Mouse (Mus musculus) embryonic facial prominence, embryonic 12.5 days (tissue): ENCODE results near the gene Cdc42ep5. TPM values are rescaled to one million over a fixed set of nuclear protein-coding genes. Genes with fewer than 3 reads are reported as not detected.
A peak's percentile ranks its signal among the peaks of the same experiment; 100 is the strongest.

Source experiments
- ATAC-seq: fragments of 200-750 bp; cut with Nextera tagmentation; 2 replicates; pipeline ENCODE4 v1.8.0; 2017; ENCODE audit not compliant: insufficient number of reproducible peaks, insufficient read depth, low FRiP score, low TSS enrichment
- H3K27ac ChIP-seq: fragments of 300-500 bp; sonication (generic); 2 replicates; pipeline ENCODE4 v1.5.1; 2016; ENCODE audit warnings: mild to moderate bottlenecking
- H3K27me3 ChIP-seq: fragments of 300-500 bp; sonication (generic); 2 replicates; pipeline ENCODE4 v1.6.1; 2016; ENCODE audit warnings: mild to moderate bottlenecking, moderate library complexity
- H3K36me3 ChIP-seq: fragments of 300-500 bp; sonication (generic); 2 replicates; pipeline ENCODE4 v1.6.1; 2016; ENCODE audit warnings: mild to moderate bottlenecking
- H3K4me1 ChIP-seq: fragments of 300-500 bp; sonication (generic); 2 replicates; pipeline ENCODE4 v1.6.1; 2016
- H3K4me2 ChIP-seq: fragments of 300-500 bp; sonication (generic); replicated peaks from 2 replicates; pipeline ENCODE4 v1.6.1; 2016; ENCODE audit warnings: mild to moderate bottlenecking, moderate library complexity
- H3K4me3 ChIP-seq: fragments of 300-500 bp; sonication (generic); 2 replicates; pipeline ENCODE4 v1.5.1; 2016; ENCODE audit warnings: mild to moderate bottlenecking
- H3K9ac ChIP-seq: fragments of 300-500 bp; sonication (generic); 2 replicates; pipeline ENCODE4 v1.6.1; 2016; ENCODE audit warnings: mild to moderate bottlenecking, moderate library complexity
- H3K9me3 ChIP-seq: fragments of 300-500 bp; sonication (generic); 2 replicates; pipeline ENCODE4 v1.6.1; 2016; ENCODE audit warnings: mild to moderate bottlenecking, moderate library complexity
- WGBS: fragments of 180-500 bp; shearing (Covaris S2); methylation state at CpG from one replicate; pipeline ENCODE4 v1.1.7; 2016; 5-methylcytosine and 5-hydroxymethylcytosine counted together
- polyA plus RNA-seq: library from polyadenylated mRNA; unstranded; fragments of >200 nt; fragmentation: Nextera tagmentation; extraction: Ambion mirVana; gene quantifications from 2 replicates; pipeline ENCODE4 v1.2.1, GENCODE M21; 2016

Cdc42ep5 gene
- polyA plus RNA-seq, 1 experiment from 2014 or later, result 54.8 TPM

DNA sequence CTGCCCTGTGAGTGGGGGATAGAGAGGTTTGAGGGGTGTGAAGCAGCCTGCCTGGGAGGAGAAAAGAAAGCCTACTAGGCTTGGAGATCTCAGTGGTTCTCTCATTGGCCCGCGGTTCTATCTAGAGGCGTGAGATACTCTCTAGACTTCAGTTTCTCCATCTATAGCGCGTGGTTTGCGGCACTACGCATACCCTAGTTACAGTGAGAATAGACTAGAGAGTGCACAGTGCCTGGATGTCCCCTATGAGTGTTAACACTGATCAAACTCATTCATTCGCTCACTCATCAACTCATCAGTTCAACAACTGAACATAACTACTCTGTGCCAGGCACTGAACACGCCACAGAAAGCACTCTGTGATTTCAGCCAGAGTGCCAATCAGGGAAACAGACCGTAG is 41.9 kb downstream of the Cdc42ep5 start:
- ATAC-seq, result no peak
- Histone ChIP-seq H3K27me3 (peaks cover 26% of the 10 kb centered on the region), H3K4me1 (peaks cover 19% of the 10 kb centered on the region), H3K9me3 (no peaks in the 10 kb centered on the region), H3K36me3 (no peaks in the 10 kb centered on the region), H3K27ac (no peak overlapping the region), H3K4me3 (no peak overlapping the region), H3K9ac (no peak overlapping the region), H3K4me2 (no peak overlapping the region)
- WGBS, result 85% methylated on average over 10 of the region's 10 CpGs

DNA sequence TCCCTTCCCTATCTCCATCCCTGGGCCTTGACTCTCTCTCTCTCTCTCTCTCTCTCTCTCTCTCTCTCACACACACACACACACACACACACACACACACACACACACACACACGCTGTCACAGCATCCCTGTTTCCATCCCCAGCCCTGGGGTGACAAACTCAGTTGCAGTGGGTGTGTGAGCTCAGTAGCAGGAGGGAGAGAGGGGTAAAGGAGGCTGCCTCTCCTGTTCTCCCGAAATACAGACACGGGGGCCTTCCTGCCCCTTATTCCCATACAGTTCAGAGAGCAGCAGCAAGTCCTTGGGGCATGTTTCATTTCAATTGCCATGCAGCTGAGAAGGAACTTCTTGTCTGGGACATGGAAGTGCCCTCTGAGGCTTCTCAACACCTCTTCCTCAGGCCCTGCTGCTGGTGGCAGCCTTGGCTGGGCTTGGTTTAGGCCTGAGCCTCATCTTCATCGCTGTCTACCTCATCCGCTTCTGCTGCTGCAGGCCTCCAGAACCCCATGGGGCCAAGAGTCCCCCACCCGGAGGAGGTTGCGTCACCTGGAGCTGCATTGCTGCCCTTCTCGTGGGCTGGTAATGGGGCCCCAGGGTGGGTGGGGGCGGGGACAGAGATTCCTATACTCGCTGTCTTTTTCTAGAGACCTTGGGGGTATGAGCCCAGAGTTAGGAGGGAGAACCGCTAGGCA is 42.4 kb downstream of the Cdc42ep5 start:
- Histone ChIP-seq H3K9me3 (no peaks in the 10 kb centered on the region), H3K4me1 (peaks cover 19% of the 10 kb centered on the region), H3K27ac (no peak overlapping the region), H3K36me3 (no peaks in the 10 kb centered on the region), H3K9ac (no peak overlapping the region), H3K4me2 (no peak overlapping the region), H3K4me3 (no peak overlapping the region), H3K27me3 (peaks cover 26% of the 10 kb centered on the region)
- 43% methylated on average over 11 of the region's 11 CpGs for WGBS
- no peak for ATAC-seq

DNA sequence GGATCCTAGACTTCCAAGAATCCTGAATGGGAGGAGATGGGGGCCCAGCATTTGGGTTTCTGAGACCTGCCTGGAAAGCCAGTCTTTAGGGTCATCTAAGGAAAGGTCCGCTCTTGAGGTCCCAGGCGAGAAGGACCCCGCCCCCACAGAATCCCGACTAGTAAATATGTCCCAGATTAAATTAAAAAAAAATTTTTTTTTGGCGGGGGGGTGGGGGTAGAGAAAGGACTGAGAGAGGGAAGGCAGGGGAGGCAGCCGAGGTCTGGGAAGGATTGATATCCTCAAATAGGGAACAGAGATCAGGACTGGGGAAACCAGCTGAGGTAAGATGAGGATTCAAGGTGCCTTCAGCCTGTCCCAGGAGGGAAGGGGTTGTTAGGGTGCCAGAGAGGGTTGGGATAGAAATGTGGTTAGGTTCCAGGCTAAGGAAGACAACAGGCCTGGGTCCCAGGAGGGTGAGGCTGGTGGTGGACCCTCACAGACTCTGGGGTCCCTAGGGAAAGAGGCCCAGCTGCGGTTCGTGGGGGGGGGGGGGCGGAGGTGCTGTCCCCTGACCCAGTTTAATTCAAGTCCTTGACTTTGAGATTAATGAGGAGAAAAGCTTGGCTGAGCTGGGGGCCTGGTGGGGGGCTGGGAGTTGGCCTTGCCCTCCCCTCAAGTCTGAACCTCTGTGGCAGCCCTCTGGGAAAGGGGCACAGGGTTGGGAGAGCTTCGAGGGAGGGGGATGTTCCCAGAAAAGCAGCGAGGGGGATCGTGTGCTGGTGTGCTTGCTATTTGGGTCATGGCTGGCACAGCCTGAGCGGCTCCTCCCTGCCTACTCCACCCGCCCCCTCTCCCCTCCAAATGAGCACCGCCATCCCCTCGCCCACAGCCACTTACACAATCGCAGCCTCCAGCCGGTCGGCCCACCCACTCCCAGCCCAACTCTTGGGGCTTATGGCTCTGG is 44.4 kb downstream of the Cdc42ep5 start:
- Histone ChIP-seq H3K27ac (no peak overlapping the region), H3K4me3 (peak overlapping the region; percentile 45; the same call in 1 of the 2 replicates), H3K4me1 (peaks cover 19% of the 10 kb centered on the region), H3K9me3 (no peaks in the 10 kb centered on the region), H3K27me3 (peaks cover 26% of the 10 kb centered on the region), H3K36me3 (no peaks in the 10 kb centered on the region), H3K4me2 (peak overlapping the region; percentile 68), H3K9ac (no peak overlapping the region)
- 20% methylated on average over 19 of the region's 19 CpGs for WGBS
- ATAC-seq, result no peak

DNA sequence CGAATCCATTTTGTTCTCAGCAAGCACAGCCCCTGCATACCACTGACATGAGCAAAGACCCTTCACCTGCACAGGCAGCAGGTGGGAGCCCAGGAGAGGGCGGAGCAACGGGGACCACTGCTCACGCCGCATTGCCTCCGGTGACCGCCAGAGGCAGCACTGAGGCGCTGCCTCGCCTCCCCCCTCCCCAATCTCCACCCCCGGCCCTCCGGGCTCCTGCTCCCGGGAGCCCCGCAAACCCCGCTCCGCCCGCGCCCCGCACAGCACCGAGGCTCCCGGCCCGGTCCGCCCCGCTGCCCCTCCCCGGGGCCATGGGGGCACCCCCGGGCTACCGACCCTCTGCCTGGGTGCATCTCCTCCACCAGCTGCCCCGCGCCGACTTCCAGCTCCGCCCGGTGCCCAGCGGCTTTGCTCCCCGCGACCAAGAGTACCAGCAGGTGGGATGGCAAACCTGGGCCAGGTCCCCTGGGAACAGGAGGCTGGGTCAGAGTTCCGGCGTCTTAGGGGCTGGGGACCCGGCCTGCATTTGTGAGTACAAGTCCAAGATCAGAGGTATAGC is 45.2 kb downstream of the Cdc42ep5 start, which contains the start of gene Ttyh1:
Gene Ttyh1, plus strand, starts transcription at position 65 of the 559 bp plus-strand sequence.
- no peak for ATAC-seq
- peak within 1 kb of the TSS; percentile 45 for H3K4me3 ChIP-seq
- H3K27me3 ChIP-seq, result peaks cover 26% of the 10 kb centered on the region
- no peaks in the 10 kb centered on the region for H3K36me3 ChIP-seq
- peak within 1 kb of the TSS; percentile 68 for H3K4me2 ChIP-seq
- no peaks in the 10 kb centered on the region for H3K9me3 ChIP-seq
- no peak within 1 kb of the TSS for H3K27ac ChIP-seq
- WGBS, result 1% methylated on average over 35 of the region's 37 CpGs
- H3K9ac ChIP-seq, result peak within 1 kb of the TSS; percentile 53
- H3K4me1 ChIP-seq, result peaks cover 13% of the 10 kb centered on the region

DNA sequence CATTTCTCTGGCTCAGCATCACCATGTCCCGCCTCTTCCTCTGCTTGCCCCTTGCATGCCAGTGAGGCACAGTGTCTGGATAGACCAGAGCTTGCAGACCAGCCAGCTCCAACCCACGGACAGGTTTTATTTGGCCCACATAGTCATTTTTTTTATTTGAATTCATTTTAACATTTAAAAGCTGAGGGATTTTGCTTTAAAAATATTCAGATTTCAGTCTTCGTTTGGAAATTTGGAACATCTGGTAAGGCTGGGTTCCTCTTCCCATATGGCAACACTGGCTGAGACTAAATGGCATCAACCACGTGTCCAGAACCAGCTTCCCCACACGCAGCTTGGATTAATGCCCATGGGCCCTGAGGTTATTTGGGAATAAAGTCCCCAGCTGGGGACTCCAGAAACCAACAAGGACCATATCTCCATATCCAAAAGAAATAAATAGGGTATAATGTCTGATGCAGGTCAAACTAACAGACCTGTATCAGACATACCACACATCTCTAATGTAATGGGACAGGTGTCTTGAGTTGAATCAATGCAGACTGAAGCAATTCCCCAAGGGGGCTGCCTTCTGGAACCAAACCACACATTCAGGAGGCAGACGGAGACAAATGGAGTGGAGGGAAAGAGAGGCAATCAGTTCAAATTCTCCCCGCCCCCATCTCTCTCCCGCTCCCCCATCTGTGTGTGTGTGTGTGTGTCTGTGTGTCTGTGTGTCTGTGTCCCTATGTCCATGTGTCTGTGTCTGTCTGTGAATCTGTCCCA is 47.4 kb downstream of the Cdc42ep5 start:
- no peaks in the 10 kb centered on the region for H3K9me3 ChIP-seq
- no peak overlapping the region for H3K9ac ChIP-seq
- no peak overlapping the region for H3K27ac ChIP-seq
- no peaks in the 10 kb centered on the region for H3K36me3 ChIP-seq
- H3K4me3 ChIP-seq, result no peak overlapping the region
- 65% methylated on average over 8 of the region's 8 CpGs for WGBS
- peaks cover 6% of the 10 kb centered on the region; the same call in 1 of the 2 replicates for H3K4me1 ChIP-seq
- H3K4me2 ChIP-seq, result no peak overlapping the region
- no peak for ATAC-seq
- peaks cover 26% of the 10 kb centered on the region for H3K27me3 ChIP-seq

- H3K27ac ChIP-seq, result no peak overlapping the region
- H3K9ac ChIP-seq, result no peak overlapping the region
- no peak overlapping the region for H3K4me3 ChIP-seq
- WGBS, result 51% methylated on average over 3 of the region's 3 CpGs
- no peak for ATAC-seq
- no peaks in the 10 kb centered on the region for H3K36me3 ChIP-seq
- no peaks in the 10 kb centered on the region for H3K4me1 ChIP-seq
- H3K4me2 ChIP-seq, result no peak overlapping the region
- no peaks in the 10 kb centered on the region for H3K27me3 ChIP-seq
- no peaks in the 10 kb centered on the region for H3K9me3 ChIP-seq
These were observed 52.9 kb downstream of the Cdc42ep5 start for GRCm38 (mm10) chr7:4111766-4112165.

GRCm38 (mm10) chr7:4103411-4103810 is 61.2 kb downstream of the Cdc42ep5 start:
- no peak for ATAC-seq
- 21% methylated on average over 4 of the region's 4 CpGs for WGBS
- Histone ChIP-seq H3K27ac (no peak overlapping the region), H3K36me3 (no peaks in the 10 kb centered on the region), H3K9ac (no peak overlapping the region), H3K4me1 (no peaks in the 10 kb centered on the region), H3K27me3 (no peaks in the 10 kb centered on the region), H3K4me3 (no peak overlapping the region), H3K9me3 (no peaks in the 10 kb centered on the region), H3K4me2 (no peak overlapping the region)

Other genes starting within 250 kb of the Cdc42ep5 start
- gene Lilra6, start 249.4 kb downstream of the Cdc42ep5 start, polyA plus RNA-seq, result 0.14 TPM in 1 of 2 replicates, not detected in the other
- 0.63 and 0.80 TPM in 2 replicates for gene Lair1, start 101.7 kb downstream of the Cdc42ep5 start, polyA plus RNA-seq
- 10.8 and 16.3 TPM in 2 replicates for gene Ttyh1, start 45.5 kb downstream of the Cdc42ep5 start, polyA plus RNA-seq
- gene Leng8, start 27.8 kb downstream of the Cdc42ep5 start, polyA plus RNA-seq, result 80.6 and 80.7 TPM in 2 replicates
- 2.8 and 4.0 TPM in 2 replicates for gene Leng9, start 14.5 kb downstream of the Cdc42ep5 start, polyA plus RNA-seq
- gene Lilra5, start 72.9 kb upstream of the Cdc42ep5 start, polyA plus RNA-seq, result not detected in 2 replicates
- gene Ncr1, start 172.9 kb upstream of the Cdc42ep5 start, polyA plus RNA-seq, result not detected in 2 replicates
- gene Gp6, start 232.9 kb upstream of the Cdc42ep5 start, polyA plus RNA-seq, result 0.23 and 0.46 TPM in 2 replicates